Mouse (Mus musculus): ENCODE measurements at regions not wholly inside any gene's neighbourhood (a gene's known extent, or its start where the extent isn't known, plus 50 kb on each side); places are given as distances from the start of the nearest gene placed in this dataset.

DNA sequence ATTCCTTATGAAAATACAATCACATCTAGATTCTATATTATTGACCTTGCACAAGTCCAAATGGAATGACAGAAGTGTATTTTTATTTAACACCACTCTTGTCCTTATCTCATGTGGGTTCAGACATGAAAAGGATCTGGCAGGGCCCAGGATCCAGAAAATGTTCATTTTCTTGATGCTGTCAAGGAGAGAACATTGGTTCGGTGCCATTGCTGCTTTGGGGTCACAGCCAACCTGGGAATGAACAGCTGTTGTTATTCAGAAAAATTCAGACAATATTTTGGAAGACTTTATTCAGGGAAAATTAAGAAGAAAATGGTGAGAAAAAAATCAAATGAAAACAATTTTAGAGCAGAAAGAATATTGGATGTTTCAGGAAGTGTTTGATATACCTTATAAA, 590.0 kb downstream of the Iqcm start:
- no peak for DNase-seq (ENCODE audit: low spot score)

DNA sequence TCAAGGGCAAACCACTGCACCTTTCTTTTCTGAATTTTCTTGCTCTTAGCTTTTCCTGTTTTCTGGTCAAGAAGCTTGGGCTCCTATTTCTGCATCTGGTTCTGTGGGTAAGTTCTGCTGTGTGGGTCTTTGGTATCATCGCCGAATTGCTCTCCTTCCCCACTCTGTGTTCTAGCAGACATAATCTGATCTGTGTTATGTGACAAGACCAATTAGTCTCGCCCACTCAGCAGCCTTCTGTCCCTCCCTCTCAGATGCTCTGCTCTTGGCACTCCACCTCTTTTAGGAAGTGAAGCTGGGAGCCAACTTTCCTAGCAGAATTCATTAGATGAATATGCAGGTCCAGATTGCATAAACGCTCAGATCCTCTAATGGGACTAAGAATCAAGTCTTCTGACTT, 603.5 kb downstream of the Iqcm start:
- no peak for DNase-seq (ENCODE audit: low spot score)

DNA sequence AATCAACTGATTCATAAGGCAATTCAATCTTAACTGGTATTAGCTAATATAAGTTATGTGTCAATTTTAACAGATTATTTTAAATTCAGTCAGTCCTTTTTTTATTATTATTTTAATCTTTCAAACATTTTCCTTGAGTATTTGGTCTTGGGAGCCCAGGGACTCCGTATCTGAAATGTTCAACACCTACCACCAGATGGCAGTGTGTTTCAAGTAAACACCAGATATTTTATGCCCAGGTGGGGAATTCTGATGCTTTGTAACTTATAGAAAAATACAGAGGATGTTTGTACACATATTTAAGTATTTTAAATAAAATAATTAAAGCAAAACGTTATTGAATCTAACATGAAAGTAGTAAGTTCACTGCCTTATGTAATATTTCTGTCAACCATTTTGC, 619.2 kb downstream of the Iqcm start:
- DNase-seq (ENCODE audit: low spot score) = peak; percentile 9

DNA sequence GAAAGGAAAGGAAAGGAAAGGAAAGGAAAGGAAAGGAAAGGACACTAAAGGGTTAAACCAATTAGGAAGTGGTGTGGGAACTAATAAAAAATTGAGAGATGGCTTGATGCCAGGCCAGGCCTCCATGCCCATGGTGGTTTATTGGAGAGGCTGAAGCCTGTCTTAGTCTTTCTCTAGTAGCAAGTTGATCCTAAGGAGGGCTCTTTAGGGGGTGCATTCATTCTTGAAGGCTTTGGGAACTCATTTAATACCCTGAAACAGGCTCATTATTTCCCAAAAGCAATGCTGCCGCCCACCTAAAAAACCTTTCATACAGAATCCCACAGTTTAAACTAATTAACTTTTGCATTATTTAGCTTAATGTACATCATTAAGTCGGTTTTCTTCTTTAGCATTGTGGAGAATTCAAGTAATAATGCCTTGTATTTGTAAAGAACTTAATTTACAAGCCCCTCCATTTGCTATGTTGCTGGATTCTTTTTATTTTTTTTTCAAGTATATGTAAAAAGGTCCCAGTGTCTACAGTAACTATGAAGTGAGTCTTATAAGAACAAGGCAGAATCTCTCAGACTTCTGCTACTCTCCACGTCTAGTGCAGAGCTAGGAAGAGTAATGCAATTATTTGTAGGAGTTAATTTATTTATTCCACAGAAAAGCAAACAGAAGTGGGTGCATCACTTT, 624.3 kb downstream of the Iqcm start:
- no peak for DNase-seq (ENCODE audit: low spot score)

DNA sequence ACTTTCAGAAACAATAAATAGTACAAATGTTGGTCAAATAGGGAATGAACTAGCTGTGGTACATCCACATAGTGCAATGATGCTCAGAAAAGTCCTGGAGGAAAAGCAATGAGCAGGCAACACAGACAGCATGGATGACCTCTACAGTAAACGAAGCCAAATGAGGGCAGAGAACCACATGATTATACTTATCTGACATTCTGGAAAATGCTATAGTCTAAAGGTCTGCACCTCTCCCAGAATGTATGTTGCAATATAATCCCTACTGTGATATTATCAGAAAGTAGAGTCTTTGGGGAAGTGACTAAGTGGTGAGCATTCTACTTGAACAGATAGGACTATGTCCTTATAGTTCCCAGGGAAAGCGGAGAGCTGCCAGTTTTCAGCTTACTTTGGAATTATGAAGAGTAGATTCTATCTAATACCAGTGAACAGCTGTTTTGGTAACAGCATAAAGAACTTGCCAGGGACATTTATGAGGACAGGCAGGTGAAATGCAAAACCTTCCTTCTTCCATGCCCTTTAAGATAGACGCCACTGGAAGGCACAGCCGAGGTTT, 672.2 kb downstream of the Iqcm start:
- no peak for DNase-seq (ENCODE audit: low spot score)

- no peak for DNase-seq (ENCODE audit: low spot score)
These were observed 679.0 kb downstream of the Iqcm start for GRCm38 (mm10) chr8:76127486-76127885.

- no peak for DNase-seq (ENCODE audit: low spot score)
These were observed 688.7 kb downstream of the Iqcm start for GRCm38 (mm10) chr8:76137219-76137618.

DNA sequence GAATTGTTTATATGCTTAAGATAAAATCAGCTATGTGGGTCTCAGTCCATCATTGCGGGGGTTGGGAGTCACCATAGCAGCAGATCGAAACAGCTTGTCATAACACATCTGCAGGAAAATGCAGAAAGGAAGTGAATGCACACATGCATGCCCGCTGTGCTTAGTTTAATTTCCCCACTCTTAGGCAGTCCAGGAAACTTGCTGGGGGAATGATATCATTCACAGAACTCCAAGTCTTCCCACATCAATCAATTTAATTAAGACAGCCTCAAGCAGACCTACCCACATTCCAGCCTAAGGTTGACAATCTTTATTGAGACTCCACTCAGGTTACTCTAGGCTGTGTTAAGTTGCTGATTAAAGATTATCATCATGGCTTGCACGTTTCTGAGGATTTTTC, 700.2 kb downstream of the Iqcm start:
- no peak for DNase-seq (ENCODE audit: low spot score)

GRCm38 (mm10) chr8:76182520-76182919, 716.7 kb upstream of the Nr3c2 start:
- no peak for DNase-seq (ENCODE audit: low spot score)

DNA sequence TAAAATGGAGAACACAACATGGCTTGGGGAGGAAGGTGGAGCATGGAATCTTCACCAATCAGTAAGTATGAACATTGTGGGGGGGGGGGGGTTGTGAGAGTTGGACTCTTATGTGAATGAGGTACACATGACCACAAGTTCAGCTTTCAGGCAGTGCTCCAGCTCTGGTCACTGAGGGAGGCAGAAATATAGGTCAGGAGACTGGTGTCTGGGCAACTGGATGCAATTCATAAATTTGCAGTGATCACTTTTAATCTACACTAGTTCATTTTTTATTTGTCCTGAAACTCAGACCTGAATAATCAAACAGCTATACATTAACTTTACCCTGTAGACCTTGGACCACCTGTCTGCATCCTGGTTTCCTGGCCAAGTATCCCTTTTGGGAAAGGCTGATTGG, 715.4 kb upstream of the Nr3c2 start:
- DNase-seq (ENCODE audit: low spot score) = no peak

- no peak for DNase-seq (ENCODE audit: low spot score)
These were observed 711.9 kb upstream of the Nr3c2 start for GRCm38 (mm10) chr8:76187293-76187692.

- no peak for DNase-seq (ENCODE audit: low spot score)
These were observed 687.4 kb upstream of the Nr3c2 start for GRCm38 (mm10) chr8:76211891-76212290.

DNA sequence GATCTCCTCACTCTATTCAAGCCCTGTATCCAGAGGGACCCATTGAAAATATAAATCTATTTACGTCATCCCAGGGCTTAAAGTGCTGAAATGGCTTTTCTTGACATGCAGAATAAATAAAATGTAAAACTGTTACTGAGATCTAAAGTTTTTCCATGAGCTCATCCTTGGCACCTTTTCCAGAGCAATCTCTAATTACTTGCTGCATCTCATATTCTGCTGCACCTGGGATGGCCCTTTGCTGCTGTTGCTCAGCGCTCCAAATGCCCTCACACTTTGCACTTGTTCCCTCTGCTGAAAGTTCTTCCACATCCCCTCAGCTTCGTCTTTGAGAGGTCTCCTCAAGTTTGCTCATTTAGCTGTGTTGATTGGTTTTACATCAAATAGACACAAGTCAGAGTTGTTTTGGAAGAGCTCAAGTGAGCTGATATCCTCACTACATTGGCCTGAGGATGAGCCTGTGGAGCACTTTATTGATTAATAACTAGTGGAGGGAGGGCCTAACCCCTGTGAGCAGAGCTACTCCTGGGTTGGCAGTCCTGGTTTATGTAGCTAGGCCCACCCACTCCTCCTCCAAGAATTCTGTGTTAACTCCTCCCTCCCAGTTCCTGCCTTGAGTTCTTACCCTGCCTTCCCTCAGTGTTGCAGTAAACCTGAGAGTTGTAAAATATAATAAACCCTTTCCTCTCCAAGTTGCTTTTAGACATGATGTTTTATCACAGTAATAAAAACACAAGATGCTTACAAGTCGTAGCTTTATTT, 681.2 kb upstream of the Nr3c2 start:
- no peak for DNase-seq (ENCODE audit: low spot score)

DNA sequence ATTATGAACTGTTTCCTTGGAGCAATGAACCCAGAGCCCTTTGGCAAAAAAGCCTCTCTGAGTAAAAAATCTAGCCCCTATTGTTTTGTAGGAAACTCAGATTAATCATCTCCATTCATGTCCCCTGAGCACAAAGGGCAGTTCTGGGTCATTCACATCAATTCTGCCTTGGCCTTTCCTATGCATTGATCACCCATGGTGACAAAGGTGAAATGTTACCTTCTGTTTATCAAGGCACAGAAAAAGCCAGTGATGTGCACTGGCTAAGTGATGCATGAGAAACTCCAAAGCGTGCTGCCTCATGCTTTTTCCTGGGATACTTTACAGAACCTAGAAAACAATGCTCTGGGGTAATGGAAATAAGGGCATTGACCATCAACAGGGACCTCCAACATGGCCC, 668.4 kb upstream of the Nr3c2 start:
- DNase-seq (ENCODE audit: low spot score) = no peak

DNA sequence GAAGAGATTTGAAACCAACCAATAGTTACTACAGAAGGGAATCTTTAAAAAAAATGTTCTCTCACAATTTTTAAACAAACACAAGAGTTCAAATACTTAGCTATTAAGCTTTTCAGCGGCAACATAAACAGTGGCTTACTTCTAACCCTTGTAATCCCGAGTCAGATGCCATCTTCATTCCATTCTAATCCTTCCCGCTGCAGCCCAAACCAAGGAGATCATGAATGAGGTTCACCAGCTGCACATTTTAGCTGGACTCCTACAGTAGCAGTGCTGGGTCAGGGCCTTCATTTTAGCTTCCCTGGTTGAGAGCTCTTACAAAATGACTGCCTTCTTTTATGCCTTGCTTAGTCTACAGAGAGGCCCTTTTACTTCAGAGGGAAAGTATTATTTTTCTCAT, 650.0 kb upstream of the Nr3c2 start:
- no peak for DNase-seq (ENCODE audit: low spot score)

DNA sequence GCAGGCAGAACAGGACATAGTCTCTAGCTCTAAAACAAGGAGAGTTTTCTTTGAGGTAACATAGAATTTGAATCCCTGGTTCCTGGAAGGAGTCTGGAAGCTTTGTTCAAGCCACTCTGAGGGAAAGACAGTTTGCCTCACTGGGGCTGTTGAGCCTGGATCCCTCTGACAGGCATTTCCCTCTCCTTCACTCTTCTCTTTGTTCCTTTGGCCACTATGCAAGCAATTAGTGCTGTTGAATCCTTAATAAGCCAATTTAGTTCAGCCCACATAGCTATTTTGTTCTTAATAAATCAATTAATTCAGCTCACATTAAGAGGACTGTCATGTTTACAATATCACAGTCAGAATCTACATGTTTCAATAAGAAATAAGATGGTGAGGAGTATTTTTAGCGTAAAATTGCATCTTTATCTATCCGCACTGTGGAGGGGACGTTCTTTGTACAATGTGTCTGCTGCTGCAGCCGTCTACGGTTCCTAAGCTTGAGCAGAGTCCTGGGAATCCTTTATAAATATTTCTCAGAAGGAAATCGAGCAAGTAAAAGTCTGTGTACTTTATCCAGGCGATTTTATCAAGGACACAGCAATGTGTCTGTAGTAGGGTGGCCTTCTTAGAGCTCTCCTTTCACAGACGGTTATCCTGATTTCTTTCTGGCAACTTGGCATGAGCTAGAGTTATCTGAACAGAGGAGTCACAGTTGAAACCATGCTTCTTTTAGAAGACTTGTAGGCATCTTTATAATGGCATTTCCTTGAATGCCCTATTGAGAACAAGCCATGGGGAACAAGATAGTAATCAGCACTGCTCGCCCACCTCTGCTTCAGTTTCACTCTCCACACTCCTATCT, 646.9 kb upstream of the Nr3c2 start:
- no peak for DNase-seq (ENCODE audit: low spot score)

All from c-Kit-positive CD71-positive TER-119-positive erythroid progenitor cells, embryonic 14.5 days (primary cell).